Mouse (Mus musculus): Measurements from ENCODE around the gene Spryd4.

- TF ChIP-seq CTCF (IDR thresholded peaks at IDR 0.05) (no peak), EP300 (IDR thresholded peaks at IDR 0.05) (peak; percentile 76)
Measured at GRCm38 (mm10) chr10:128247020-128247732, 35.6 kb upstream of the Spryd4 start.

All from lung, postnatal 0 days (tissue).